Mouse (Mus musculus): ENCODE data around the gene Zfp143. TPM values are rescaled to one million over a fixed set of nuclear protein-coding genes. Genes with fewer than 3 reads are reported as not detected.
"Not testable (repeated sequence)": the region's sequence is repeated elsewhere in the genome, so short reads cannot be mapped to it uniquely, and the experiment has no call there.

Gene Zfp143
- polyA plus RNA-seq, 1 experiment from 2014 or later = 14.3 TPM

GRCm38 (mm10) chr7:110122289-110122564 lies 61.2 kb downstream of the Zfp143 start:
- 0% methylated on average over 27 of the region's 27 CpGs for WGBS
- Histone ChIP-seq H3K27me3 (ENCODE audit: control insufficient read depth, insufficient read depth, low read length) (no peaks in the 10 kb centered on the region), H3K9me3 (ENCODE audit: control insufficient read depth, low read length) (no peaks in the 10 kb centered on the region), H3K4me1 (ENCODE audit: control insufficient read depth in 2 of 2, insufficient read depth in 2 of 2, low read length in 2 of 2) (peaks cover 12 to 25% of the 10 kb centered on the region in 2 experiments), H3K27ac (replicated peaks in 1 of 2; ENCODE audit: control insufficient read depth in 1 of 2, insufficient read depth in 1 of 2, low read depth in 2 of 2, low read length in 2 of 2) (peak overlapping the region; percentile 90 to 94), H3K9ac (ENCODE audit: low read length) (peak overlapping the region; percentile 96), H3K4me2 (ENCODE audit: low read length) (peak overlapping the region; percentile 79), H3K4me3 (ENCODE audit: control insufficient read depth in 1 of 2, insufficient read depth in 1 of 2, low read depth in 1 of 2, low read length in 2 of 2) (peak overlapping the region; percentile 76 to 89), H3K36me3 (ENCODE audit: control insufficient read depth, insufficient read depth, low read length) (peaks cover 15% of the 10 kb centered on the region)
- no peak for ATAC-seq (ENCODE audit: insufficient number of reproducible peaks, insufficient read depth, low FRiP score, low read depth)

- WGBS = under 1% methylated on average over 74 of the region's 74 CpGs
- Histone ChIP-seq H3K4me3 (ENCODE audit: control insufficient read depth in 1 of 2, insufficient read depth in 1 of 2, low read depth in 1 of 2, low read length in 2 of 2) (peak overlapping the region; percentile 76 to 89), H3K9me3 (ENCODE audit: control insufficient read depth, low read length) (no peaks in the 10 kb centered on the region), H3K36me3 (ENCODE audit: control insufficient read depth, insufficient read depth, low read length) (peaks cover 20% of the 10 kb centered on the region), H3K27ac (replicated peaks in 1 of 2; ENCODE audit: control insufficient read depth in 1 of 2, insufficient read depth in 1 of 2, low read depth in 2 of 2, low read length in 2 of 2) (peak overlapping the region; percentile 90 to 94), H3K4me2 (ENCODE audit: low read length) (peak overlapping the region; percentile 79), H3K9ac (ENCODE audit: low read length) (peak overlapping the region; percentile 96), H3K27me3 (ENCODE audit: control insufficient read depth, insufficient read depth, low read length) (no peaks in the 10 kb centered on the region), H3K4me1 (ENCODE audit: control insufficient read depth in 2 of 2, insufficient read depth in 2 of 2, low read length in 2 of 2) (peaks cover 11 to 25% of the 10 kb centered on the region in 2 experiments)
- peak; percentile 2; the same call in 1 of the 2 replicates for ATAC-seq (ENCODE audit: insufficient number of reproducible peaks, insufficient read depth, low FRiP score, low read depth)
Measured at GRCm38 (mm10) chr7:110122565-110123422, 61.8 kb downstream of the Zfp143 start.

DNA sequence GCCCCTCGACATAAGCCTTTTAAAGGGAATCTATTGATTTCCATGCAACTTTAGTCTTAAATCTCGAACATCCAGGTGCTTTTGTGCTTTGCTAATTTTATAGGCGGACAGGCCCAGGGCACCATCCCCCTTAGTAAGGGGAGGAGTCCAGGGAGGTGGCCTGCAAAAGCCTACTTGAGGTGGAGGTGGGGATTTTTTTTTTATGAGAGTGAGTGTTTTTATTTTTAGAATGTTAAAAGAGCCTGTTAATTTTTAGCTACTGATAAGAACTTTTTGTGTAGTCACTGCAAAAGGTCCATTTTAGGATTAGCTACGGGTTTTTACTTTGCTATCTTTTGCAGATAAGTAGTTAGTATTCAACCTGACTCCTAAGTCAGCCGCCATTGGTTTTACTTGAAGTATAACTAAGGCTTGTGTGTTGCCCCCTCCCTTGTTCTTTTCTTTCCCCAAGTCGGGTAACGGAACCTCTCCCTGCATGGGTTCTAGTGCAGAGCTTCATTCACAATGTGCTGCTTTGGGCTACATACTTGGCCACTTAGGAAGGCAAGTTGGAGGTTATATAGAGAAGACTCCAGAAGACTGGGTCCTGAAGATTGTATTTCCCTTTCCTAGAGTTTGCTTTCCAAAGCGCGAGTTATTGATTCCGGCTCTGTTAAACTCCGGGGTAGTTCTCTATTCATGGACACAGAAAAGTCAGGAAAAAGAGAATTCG lies 63.0 kb downstream of the Zfp143 start:
- WGBS = 31% methylated on average over 12 of the region's 12 CpGs
- Histone ChIP-seq H3K9me3 (ENCODE audit: control insufficient read depth, low read length) (no peaks in the 10 kb centered on the region), H3K4me2 (ENCODE audit: low read length) (peak overlapping the region; percentile 79), H3K4me3 (ENCODE audit: control insufficient read depth in 1 of 2, insufficient read depth in 1 of 2, low read depth in 1 of 2, low read length in 2 of 2) (peak overlapping the region; percentile 76 to 89), H3K4me1 (ENCODE audit: control insufficient read depth in 2 of 2, insufficient read depth in 2 of 2, low read length in 2 of 2) (peaks cover 5 to 16% of the 10 kb centered on the region in 2 experiments), H3K27me3 (ENCODE audit: control insufficient read depth, insufficient read depth, low read length) (no peaks in the 10 kb centered on the region), H3K9ac (ENCODE audit: low read length) (peak overlapping the region; percentile 96), H3K36me3 (ENCODE audit: control insufficient read depth, insufficient read depth, low read length) (peaks cover 32% of the 10 kb centered on the region), H3K27ac (replicated peaks in 1 of 2; ENCODE audit: control insufficient read depth in 1 of 2, insufficient read depth in 1 of 2, low read depth in 2 of 2, low read length in 2 of 2) (peak overlapping the region; percentile 80 to 94)
- ATAC-seq (ENCODE audit: insufficient number of reproducible peaks, insufficient read depth, low FRiP score, low read depth) = no peak

GRCm38 (mm10) chr7:110128566-110128965 lies 67.5 kb downstream of the Zfp143 start:
- no peak for ATAC-seq (ENCODE audit: insufficient number of reproducible peaks, insufficient read depth, low FRiP score, low read depth)
- no peak overlapping the region for H3K4me3 ChIP-seq (ENCODE audit: control insufficient read depth in 1 of 2, insufficient read depth in 1 of 2, low read depth in 1 of 2, low read length in 2 of 2)
- H3K27me3 ChIP-seq (ENCODE audit: control insufficient read depth, insufficient read depth, low read length) = no peaks in the 10 kb centered on the region
- H3K9me3 ChIP-seq (ENCODE audit: control insufficient read depth, low read length) = no peaks in the 10 kb centered on the region
- peaks cover 0 to 2% of the 10 kb centered on the region in 2 experiments; a peak in 3 of 4 replicates for H3K4me1 ChIP-seq (ENCODE audit: control insufficient read depth in 2 of 2, insufficient read depth in 2 of 2, low read length in 2 of 2)
- H3K4me2 ChIP-seq (ENCODE audit: low read length) = no peak overlapping the region
- WGBS = 78% methylated on average over 2 of the region's 2 CpGs
- H3K36me3 ChIP-seq (ENCODE audit: control insufficient read depth, insufficient read depth, low read length) = peaks cover 76% of the 10 kb centered on the region
- no peak overlapping the region for H3K9ac ChIP-seq (ENCODE audit: low read length)
- H3K27ac ChIP-seq (replicated peaks in 1 of 2; ENCODE audit: control insufficient read depth in 1 of 2, insufficient read depth in 1 of 2, low read depth in 2 of 2, low read length in 2 of 2) = no peak overlapping the region

DNA sequence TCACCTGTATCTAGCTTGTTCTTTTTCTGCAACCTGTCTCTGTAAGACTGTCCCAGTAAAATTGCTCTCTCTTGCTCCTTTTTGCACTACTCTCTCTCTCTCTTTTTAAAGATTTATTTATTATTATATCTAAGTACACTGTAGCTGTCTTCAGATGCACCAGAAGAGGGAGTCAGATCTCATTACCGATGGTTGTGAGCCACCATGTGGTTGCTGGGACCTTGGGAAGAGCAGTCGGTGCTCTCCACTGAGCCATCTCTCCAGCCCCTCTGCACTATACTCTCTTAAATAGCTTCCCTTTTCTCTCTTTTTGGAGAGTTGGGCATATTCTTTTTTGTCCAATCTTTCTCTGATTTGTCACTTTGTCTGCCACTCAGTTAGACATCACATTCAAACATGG lies 71.3 kb downstream of the Zfp143 start:
- H3K9ac ChIP-seq (ENCODE audit: low read length); H3K9me3 ChIP-seq (ENCODE audit: control insufficient read depth, low read length); H3K4me1 ChIP-seq (ENCODE audit: control insufficient read depth in 2 of 2, insufficient read depth in 2 of 2, low read length in 2 of 2); H3K27me3 ChIP-seq (ENCODE audit: control insufficient read depth, insufficient read depth, low read length); H3K4me3 ChIP-seq (ENCODE audit: control insufficient read depth in 1 of 2, insufficient read depth in 1 of 2, low read depth in 1 of 2, low read length in 2 of 2); ATAC-seq (ENCODE audit: insufficient number of reproducible peaks, insufficient read depth, low FRiP score, low read depth); H3K4me2 ChIP-seq (ENCODE audit: low read length); H3K27ac ChIP-seq (replicated peaks in 1 of 2; ENCODE audit: control insufficient read depth in 1 of 2, insufficient read depth in 1 of 2, low read depth in 2 of 2, low read length in 2 of 2): not testable (repeated sequence)
- H3K36me3 ChIP-seq (ENCODE audit: control insufficient read depth, insufficient read depth, low read length) = peaks cover 98% of the 10 kb centered on the region
- WGBS = 77% methylated on average over 2 of the region's 2 CpGs

DNA sequence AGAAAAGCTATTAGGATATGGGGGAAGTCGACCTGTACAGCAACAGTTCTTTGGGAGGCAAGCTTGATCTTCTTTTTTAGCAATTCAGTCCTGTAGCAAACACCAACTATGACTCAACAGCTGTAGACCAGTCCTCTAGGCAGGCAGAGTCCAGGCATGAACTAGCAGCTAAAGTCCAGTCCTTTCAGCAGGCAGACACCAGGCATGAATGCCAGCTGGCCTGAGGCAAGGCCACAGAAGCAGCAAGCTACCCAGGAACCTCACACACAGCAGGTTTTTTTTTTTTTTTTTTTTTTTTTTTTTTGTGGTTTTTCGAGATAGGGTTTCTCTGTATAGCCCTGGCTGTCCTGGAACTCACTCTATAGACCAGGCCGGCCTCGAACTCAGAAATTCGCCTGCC lies 73.0 kb downstream of the Zfp143 start:
- H3K9me3 ChIP-seq (ENCODE audit: control insufficient read depth, low read length) = no peaks in the 10 kb centered on the region
- no peak overlapping the region for H3K27ac ChIP-seq (replicated peaks in 1 of 2; ENCODE audit: control insufficient read depth in 1 of 2, insufficient read depth in 1 of 2, low read depth in 2 of 2, low read length in 2 of 2)
- no peaks in the 10 kb centered on the region for H3K27me3 ChIP-seq (ENCODE audit: control insufficient read depth, insufficient read depth, low read length)
- H3K36me3 ChIP-seq (ENCODE audit: control insufficient read depth, insufficient read depth, low read length) = peaks cover 99% of the 10 kb centered on the region
- no peaks in the 10 kb centered on the region for H3K4me1 ChIP-seq (ENCODE audit: control insufficient read depth in 2 of 2, insufficient read depth in 2 of 2, low read length in 2 of 2)
- H3K4me3 ChIP-seq (ENCODE audit: control insufficient read depth in 1 of 2, insufficient read depth in 1 of 2, low read depth in 1 of 2, low read length in 2 of 2) = no peak overlapping the region
- ATAC-seq (ENCODE audit: insufficient number of reproducible peaks, insufficient read depth, low FRiP score, low read depth) = no peak
- 92% methylated on average over 5 of the region's 5 CpGs for WGBS
- H3K9ac ChIP-seq (ENCODE audit: low read length) = no peak overlapping the region
- H3K4me2 ChIP-seq (ENCODE audit: low read length) = no peak overlapping the region

GRCm38 (mm10) chr7:110138538-110138937 lies 77.5 kb downstream of the Zfp143 start:
- H3K27ac ChIP-seq (replicated peaks in 1 of 2; ENCODE audit: control insufficient read depth in 1 of 2, insufficient read depth in 1 of 2, low read depth in 2 of 2, low read length in 2 of 2) = no peak overlapping the region
- H3K27me3 ChIP-seq (ENCODE audit: control insufficient read depth, insufficient read depth, low read length) = no peaks in the 10 kb centered on the region
- H3K4me2 ChIP-seq (ENCODE audit: low read length) = no peak overlapping the region
- no peak overlapping the region for H3K4me3 ChIP-seq (ENCODE audit: control insufficient read depth in 1 of 2, insufficient read depth in 1 of 2, low read depth in 1 of 2, low read length in 2 of 2)
- 84% methylated on average over 2 of the region's 2 CpGs for WGBS
- H3K4me1 ChIP-seq (ENCODE audit: control insufficient read depth in 2 of 2, insufficient read depth in 2 of 2, low read length in 2 of 2) = no peaks in the 10 kb centered on the region
- H3K9me3 ChIP-seq (ENCODE audit: control insufficient read depth, low read length) = no peaks in the 10 kb centered on the region
- no peak overlapping the region for H3K9ac ChIP-seq (ENCODE audit: low read length)
- no peak for ATAC-seq (ENCODE audit: insufficient number of reproducible peaks, insufficient read depth, low FRiP score, low read depth)
- H3K36me3 ChIP-seq (ENCODE audit: control insufficient read depth, insufficient read depth, low read length) = peaks cover 100% of the 10 kb centered on the region
